Mouse (Mus musculus) limb, embryonic 11.5 days (tissue): Measurements from ENCODE around the gene Lyg2. TPM values are rescaled to one million over a fixed set of nuclear protein-coding genes. Genes with fewer than 3 reads are reported as not detected.

ENCODE experiments used
- ATAC-seq: fragments of 200-750 bp; cut with Nextera tagmentation; 2 replicates; pipeline ENCODE4 v1.8.0; 2017; ENCODE audit warnings: low read depth; ENCODE audit not compliant: insufficient number of reproducible peaks, low FRiP score, low TSS enrichment
- DNase-seq: peaks from one replicate; pipeline ENCODE4 v3.0.0-alpha.2; 2015; ENCODE audit warnings: low spot score
- H3K27ac ChIP-seq: fragments of 300-500 bp; sonication (generic); replicated peaks from 2 replicates; pipeline ENCODE4 v1.5.1; 2014; ENCODE audit warnings: low read depth, mild to moderate bottlenecking, low read length
- H3K27me3 ChIP-seq: fragments of 300-500 bp; sonication (generic); 2 replicates; pipeline ENCODE4 v1.6.1; 2014; ENCODE audit warnings: mild to moderate bottlenecking, low read length, mixed read lengths; ENCODE audit not compliant: control insufficient read depth, insufficient read depth
- H3K36me3 ChIP-seq: fragments of 300-500 bp; sonication (generic); 2 replicates; pipeline ENCODE4 v1.6.1; 2014; ENCODE audit warnings: mild to moderate bottlenecking, low read length, moderate library complexity, mixed read lengths; ENCODE audit not compliant: control insufficient read depth, insufficient read depth
- H3K4me1 ChIP-seq: fragments of 300-500 bp; sonication (generic); 2 replicates; pipeline ENCODE4 v1.6.1; 2014; ENCODE audit warnings: low read length, mixed read lengths; ENCODE audit not compliant: control insufficient read depth, insufficient read depth
- H3K4me2 ChIP-seq: fragments of 300-500 bp; sonication (generic); 2 replicates; pipeline ENCODE4 v1.6.1; 2014; ENCODE audit warnings: low read depth, mild to moderate bottlenecking, moderate library complexity; ENCODE audit not compliant: severe bottlenecking
- H3K4me3 ChIP-seq: fragments of 300-500 bp; sonication (generic); 2 replicates; pipeline ENCODE4 v1.5.1; 2014; ENCODE audit warnings: low read depth, low read length
- H3K9ac ChIP-seq: fragments of 300-500 bp; sonication (generic); 2 replicates; pipeline ENCODE4 v1.6.1; 2014; ENCODE audit warnings: mild to moderate bottlenecking, low read length
- H3K9me3 ChIP-seq: fragments of 300-500 bp; sonication (generic); 2 replicates; pipeline ENCODE4 v1.6.1; 2016; ENCODE audit warnings: low read length; ENCODE audit not compliant: control insufficient read depth
- WGBS: fragments of 180-500 bp; shearing (Covaris S2); extraction: QIAGEN DNeasy Blood & Tissue Kit; methylation state at CpG from one replicate; pipeline ENCODE4 v1.1.7; 2014; 5-methylcytosine and 5-hydroxymethylcytosine counted together
- polyA plus RNA-seq: library from polyadenylated mRNA; unstranded; fragments of >200 nt; fragmentation: Nextera tagmentation; extraction: Ambion mirVana; gene quantifications from 2 replicates; pipeline ENCODE4 v1.2.1, GENCODE M21; 2014

Lyg2 gene
- polyA plus RNA-seq, result not detected in 2 replicates

DNA sequence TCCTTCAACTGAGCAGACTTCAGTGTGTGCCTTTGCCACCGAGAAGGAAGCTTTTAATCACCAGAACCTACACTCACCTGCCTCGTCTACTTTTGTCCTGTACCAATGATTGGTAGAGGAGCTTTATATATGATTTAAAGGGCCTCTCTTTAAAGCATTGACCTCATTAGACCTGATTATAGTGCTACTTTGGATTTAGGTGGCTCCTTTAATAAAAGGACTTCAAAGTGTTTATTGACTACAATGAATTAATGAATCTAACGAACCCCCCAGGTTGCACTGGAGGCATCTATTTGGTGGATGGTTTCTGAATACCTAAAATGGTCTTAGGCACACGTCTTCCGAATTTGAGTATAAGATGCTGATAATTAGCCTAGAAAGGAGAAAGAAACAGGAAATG lies at the start of gene Lyg2:
TSS of gene Lyg2 (minus strand) at position 101 of the 400 bp plus-strand sequence.
- 55% methylated on average over 5 of the region's 5 CpGs for WGBS
- H3K4me1 ChIP-seq, result no peaks in the 10 kb centered on the region

DNA sequence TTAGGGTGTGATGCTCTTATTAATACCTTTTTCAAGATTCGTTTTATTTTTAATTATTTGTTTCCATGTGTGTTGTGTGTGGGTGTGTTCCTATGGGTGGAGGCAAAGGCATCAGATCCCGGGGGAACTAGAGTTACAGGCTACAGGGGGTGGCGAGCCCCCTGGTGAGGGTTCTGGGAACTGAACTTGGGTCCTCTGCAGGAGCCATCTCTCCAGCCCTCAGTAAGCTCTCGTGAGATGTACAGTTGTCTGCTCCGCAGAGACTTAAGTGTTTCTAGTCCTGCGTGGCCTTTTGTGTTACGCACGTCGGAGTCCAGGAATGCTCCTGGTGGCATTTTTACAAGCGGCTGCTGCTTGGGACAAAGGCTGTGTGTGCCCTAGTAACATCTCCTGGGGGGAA lies 49.3 kb upstream of the Lyg2 start:
- no peaks in the 10 kb centered on the region for H3K27me3 ChIP-seq
- H3K4me1 ChIP-seq, result no peaks in the 10 kb centered on the region
- ATAC-seq (no peak), DNase-seq (no peak)
- H3K27ac ChIP-seq, result no peak overlapping the region
- H3K36me3 ChIP-seq, result no peaks in the 10 kb centered on the region
- no peak overlapping the region for H3K4me3 ChIP-seq
- H3K4me2 ChIP-seq, result no peak overlapping the region
- H3K9me3 ChIP-seq, result no peaks in the 10 kb centered on the region
- 60% methylated on average over 10 of the region's 10 CpGs for whole genome bisulfite sequencing
- H3K9ac ChIP-seq, result no peak overlapping the region

More for the DNA sequence above, at the start of gene Lyg2:
- no peak for ATAC-seq
- Histone ChIP-seq H3K36me3 (no peaks in the 10 kb centered on the region), H3K27ac (no peak within 1 kb of the TSS), H3K4me3 (no peak within 1 kb of the TSS), H3K27me3 (no peaks in the 10 kb centered on the region), H3K9ac (no peak within 1 kb of the TSS), H3K9me3 (no peaks in the 10 kb centered on the region), H3K4me2 (no peak within 1 kb of the TSS)
- DNase-seq, result no peak

DNA sequence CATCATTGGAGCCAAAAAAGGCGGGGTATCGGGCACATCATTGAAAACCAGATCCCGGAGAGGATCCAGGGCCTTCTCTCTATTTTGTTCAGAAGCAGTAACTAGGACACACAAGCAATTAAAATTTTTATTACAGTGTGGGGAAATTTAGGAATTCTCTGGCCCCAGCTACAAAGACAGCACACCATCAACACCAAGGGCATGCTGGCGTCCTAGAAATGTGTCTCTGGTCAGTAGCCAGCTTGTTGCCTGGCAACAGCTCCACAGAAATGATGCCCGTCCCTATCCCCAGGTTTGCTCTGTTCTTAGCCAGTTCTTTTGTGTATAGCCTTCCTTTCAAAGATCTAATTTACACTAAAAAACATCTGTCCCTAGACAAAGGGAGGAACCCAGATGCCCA lies 43.2 kb upstream of the Lyg2 start:
- no peaks in the 10 kb centered on the region for H3K27me3 ChIP-seq
- H3K36me3 ChIP-seq, result no peaks in the 10 kb centered on the region
- 79% methylated on average over 5 of the region's 5 CpGs for whole genome bisulfite sequencing
- no peak overlapping the region for H3K4me2 ChIP-seq
- H3K9ac ChIP-seq, result no peak overlapping the region
- DNase-seq (no peak), ATAC-seq (no peak)
- H3K27ac ChIP-seq, result no peak overlapping the region
- no peaks in the 10 kb centered on the region for H3K9me3 ChIP-seq
- no peaks in the 10 kb centered on the region for H3K4me1 ChIP-seq
- H3K4me3 ChIP-seq, result no peak overlapping the region

DNA sequence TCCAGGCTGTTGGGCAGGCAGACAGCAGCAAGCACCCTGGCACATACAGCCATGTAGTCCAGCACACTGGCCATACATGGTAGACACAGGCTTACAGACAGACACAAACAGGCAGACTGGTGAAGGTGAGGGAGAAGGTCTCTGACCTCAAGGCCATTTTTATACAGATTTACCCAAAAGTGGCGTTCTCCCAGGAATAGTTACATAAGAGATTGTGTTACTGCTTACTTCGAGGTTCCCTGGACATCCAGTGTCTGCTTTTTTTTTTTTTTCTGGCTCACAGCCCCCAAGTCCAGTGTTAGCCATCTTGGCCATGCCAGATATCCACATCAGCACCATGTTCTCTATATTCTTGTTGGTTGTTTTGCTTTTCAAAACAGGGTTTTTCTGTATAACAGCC lies 42.2 kb upstream of the Lyg2 start:
- H3K4me2 ChIP-seq, result no peak overlapping the region
- 67% methylated on average over 2 of the region's 2 CpGs for WGBS
- H3K4me1 ChIP-seq, result no peaks in the 10 kb centered on the region
- no peaks in the 10 kb centered on the region for H3K9me3 ChIP-seq
- no peak overlapping the region for H3K27ac ChIP-seq
- no peak overlapping the region for H3K9ac ChIP-seq
- no peaks in the 10 kb centered on the region for H3K27me3 ChIP-seq
- no peaks in the 10 kb centered on the region for H3K36me3 ChIP-seq
- DNase-seq (no peak), ATAC-seq (no peak)
- H3K4me3 ChIP-seq, result no peak overlapping the region

DNA sequence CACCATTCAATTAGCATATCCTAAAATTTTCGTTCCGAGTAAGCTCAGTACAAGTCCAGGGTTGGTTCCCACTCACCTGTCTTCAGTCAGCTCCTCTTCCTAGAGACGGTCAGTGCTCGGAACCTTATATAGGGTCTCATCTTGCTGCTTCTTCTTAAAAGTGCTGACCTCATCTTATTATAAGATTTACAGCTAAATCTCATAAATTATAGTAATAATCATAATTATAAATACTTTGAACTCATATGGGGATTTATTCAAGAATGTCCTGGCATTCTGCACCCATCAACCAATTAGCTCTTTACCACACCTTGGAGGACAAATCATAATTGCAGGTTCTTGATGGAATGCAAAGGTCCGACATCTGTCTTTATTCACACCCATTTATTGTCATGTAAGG lies 41.4 kb upstream of the Lyg2 start, which contains the start of gene Lyg1:
TSS of gene Lyg1 (minus strand) at position 101 of the 400 bp plus-strand sequence.
- 89% methylated on average over 5 of the region's 5 CpGs for WGBS
- H3K4me1 ChIP-seq, result no peaks in the 10 kb centered on the region
- H3K9me3 ChIP-seq, result no peaks in the 10 kb centered on the region
- H3K9ac ChIP-seq, result no peak within 1 kb of the TSS
- no peak within 1 kb of the TSS for H3K27ac ChIP-seq
- no peaks in the 10 kb centered on the region for H3K27me3 ChIP-seq
- no peak within 1 kb of the TSS for H3K4me3 ChIP-seq
- H3K36me3 ChIP-seq, result no peaks in the 10 kb centered on the region
- H3K4me2 ChIP-seq, result no peak within 1 kb of the TSS
- no peak for ATAC-seq
- DNase-seq, result no peak

DNA sequence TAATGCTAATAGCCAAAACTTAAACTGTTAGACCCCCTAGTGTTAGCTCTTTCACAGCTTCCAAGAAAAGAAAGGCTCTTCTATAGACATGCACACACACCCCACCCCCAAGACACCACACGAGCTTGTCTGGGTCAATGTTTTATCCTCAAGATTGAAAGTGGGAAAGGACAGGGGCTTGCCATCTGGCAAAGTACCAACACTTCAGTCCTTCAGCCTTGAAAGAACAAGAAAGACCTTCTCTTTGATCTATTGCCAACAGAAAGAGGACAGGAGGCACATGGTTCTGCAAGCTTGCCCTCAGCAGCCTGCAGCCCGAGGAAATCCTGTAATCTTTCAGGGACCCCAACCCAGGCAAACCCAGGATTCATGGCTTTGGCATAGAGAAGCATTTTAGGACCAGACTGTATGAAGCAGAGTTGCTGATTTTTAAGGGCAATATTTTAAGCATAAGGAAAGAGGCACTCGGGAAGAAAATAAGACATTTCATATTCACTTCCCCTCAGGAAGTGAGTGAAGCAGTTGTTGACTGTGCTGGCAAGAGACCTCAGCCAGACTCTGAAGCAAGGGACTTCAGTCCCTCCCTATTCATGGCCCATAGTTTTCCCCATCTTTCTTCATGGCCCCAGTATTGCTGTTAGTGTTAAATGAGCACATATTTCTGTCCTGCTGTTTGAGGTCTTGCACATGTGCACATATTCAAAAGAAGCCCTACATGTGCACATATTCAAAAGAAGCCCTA lies 40.6 kb upstream of the Lyg2 start:
- Histone ChIP-seq H3K27ac (no peak overlapping the region), H3K4me3 (no peak overlapping the region), H3K4me2 (no peak overlapping the region), H3K27me3 (no peaks in the 10 kb centered on the region), H3K36me3 (no peaks in the 10 kb centered on the region), H3K9me3 (no peaks in the 10 kb centered on the region), H3K9ac (no peak overlapping the region), H3K4me1 (no peaks in the 10 kb centered on the region)
- DNase-seq (no peak), ATAC-seq (no peak)
- whole genome bisulfite sequencing, result 45% methylated on average over 3 of the region's 3 CpGs

DNA sequence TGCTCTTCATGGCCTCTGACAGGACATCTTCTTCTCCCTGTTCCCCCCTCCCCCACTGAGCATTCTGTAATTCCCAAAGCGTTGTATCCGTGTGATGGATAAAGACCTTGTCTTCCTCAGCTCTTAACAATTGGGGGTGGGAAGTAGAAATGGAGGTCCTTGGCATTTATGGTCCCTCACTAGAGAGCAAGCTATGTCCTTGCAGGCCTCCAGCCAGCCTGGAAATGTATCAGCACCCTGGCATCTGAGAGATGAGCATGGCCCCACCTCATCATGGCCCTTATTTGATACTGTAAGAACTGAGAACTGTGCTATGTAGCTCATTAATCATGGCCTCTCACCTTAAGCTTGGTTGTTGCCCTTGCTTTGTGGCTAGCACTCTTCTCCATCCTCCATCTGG lies 39.0 kb upstream of the Lyg2 start:
- no peak overlapping the region for H3K4me2 ChIP-seq
- ATAC-seq (no peak), DNase-seq (no peak)
- WGBS, result 98% methylated on average over 2 of the region's 2 CpGs
- H3K36me3 ChIP-seq, result no peaks in the 10 kb centered on the region
- no peak overlapping the region for H3K27ac ChIP-seq
- no peaks in the 10 kb centered on the region for H3K9me3 ChIP-seq
- no peaks in the 10 kb centered on the region for H3K4me1 ChIP-seq
- no peak overlapping the region for H3K9ac ChIP-seq
- no peak overlapping the region for H3K4me3 ChIP-seq
- H3K27me3 ChIP-seq, result no peaks in the 10 kb centered on the region

DNA sequence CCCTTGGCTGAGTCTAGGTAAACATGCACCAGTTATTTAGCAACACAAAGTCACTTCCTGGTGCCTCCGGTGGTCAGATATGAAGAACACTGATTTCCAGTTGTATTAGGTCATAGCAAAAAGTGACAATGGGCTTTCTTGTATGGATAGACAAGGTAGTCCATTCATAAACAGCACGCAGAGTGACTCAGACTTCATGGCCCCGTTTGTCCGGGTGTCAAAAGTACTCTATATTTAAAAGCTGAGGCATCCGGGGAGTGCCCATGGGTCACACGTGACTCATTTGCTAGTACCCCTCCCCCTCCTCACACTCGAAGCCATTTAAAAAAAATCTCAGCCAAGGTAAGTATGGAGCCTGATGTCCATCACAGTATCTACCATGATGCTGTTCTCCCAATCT lies 38.5 kb upstream of the Lyg2 start:
- Histone ChIP-seq H3K9me3 (no peaks in the 10 kb centered on the region), H3K4me3 (no peak overlapping the region), H3K36me3 (no peaks in the 10 kb centered on the region), H3K27ac (no peak overlapping the region), H3K27me3 (no peaks in the 10 kb centered on the region), H3K4me2 (no peak overlapping the region), H3K9ac (no peak overlapping the region), H3K4me1 (no peaks in the 10 kb centered on the region)
- ATAC-seq, result no peak
- 87% methylated on average over 7 of the region's 7 CpGs for WGBS
- no peak for DNase-seq

DNA sequence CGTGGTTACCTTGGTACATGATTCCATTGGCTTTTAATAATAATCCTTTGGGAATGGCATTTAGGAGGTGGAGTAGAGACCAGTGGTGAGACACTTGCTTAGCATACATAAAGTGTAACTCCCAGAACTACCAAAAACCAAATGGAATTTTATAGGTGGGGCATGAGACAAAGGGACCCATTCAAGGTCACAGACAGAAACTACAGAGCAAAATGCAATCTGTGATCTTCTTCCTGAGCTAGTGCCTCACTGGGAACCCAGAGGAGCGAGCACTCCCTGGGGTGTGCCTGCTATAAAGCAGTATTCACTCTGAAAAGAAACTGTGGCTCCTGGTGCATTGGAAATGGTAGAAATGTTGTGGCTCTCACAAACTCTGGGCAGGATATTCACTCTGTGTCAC lies 32.6 kb upstream of the Lyg2 start:
- 91% methylated on average over 2 of the region's 2 CpGs for WGBS
- Histone ChIP-seq H3K4me1 (no peaks in the 10 kb centered on the region), H3K27ac (no peak overlapping the region), H3K36me3 (no peaks in the 10 kb centered on the region), H3K4me3 (no peak overlapping the region), H3K9me3 (no peaks in the 10 kb centered on the region), H3K27me3 (no peaks in the 10 kb centered on the region), H3K4me2 (no peak overlapping the region), H3K9ac (no peak overlapping the region)
- no peak for ATAC-seq
- DNase-seq, result no peak
